Mouse (Mus musculus): ENCODE results near the gene Pcsk6.

Pcsk6 gene

GRCm38 (mm10) chr7:65940988-65941387 is 79.5 kb downstream of the Pcsk6 start:
- DNase-seq (ENCODE audit: low spot score): no peak

- DNase-seq (ENCODE audit: low spot score): no peak
Observed at GRCm38 (mm10) chr7:65945342-65945993, 83.9 kb downstream of the Pcsk6 start.

- DNase-seq (ENCODE audit: low spot score): no peak
Observed at GRCm38 (mm10) chr7:65946397-65946796, 84.9 kb downstream of the Pcsk6 start.

- no peak for DNase-seq (ENCODE audit: low spot score)
Observed at GRCm38 (mm10) chr7:65948891-65949290, 87.4 kb downstream of the Pcsk6 start.

GRCm38 (mm10) chr7:65954583-65954982 is 93.0 kb downstream of the Pcsk6 start:
- DNase-seq (ENCODE audit: low spot score): no peak

- DNase-seq (ENCODE audit: low spot score): peak; percentile 17
Observed at GRCm38 (mm10) chr7:65955304-65956220, 94.0 kb downstream of the Pcsk6 start.

- DNase-seq (ENCODE audit: low spot score): no peak
Observed at GRCm38 (mm10) chr7:65957245-65957644, 95.7 kb downstream of the Pcsk6 start.

GRCm38 (mm10) chr7:65958105-65958504 is 96.6 kb downstream of the Pcsk6 start:
- DNase-seq (ENCODE audit: low spot score): peak; percentile 37

GRCm38 (mm10) chr7:65959221-65959924 is 97.8 kb downstream of the Pcsk6 start:
- no peak for DNase-seq (ENCODE audit: low spot score)

- DNase-seq (ENCODE audit: low spot score): no peak
Observed at GRCm38 (mm10) chr7:65962611-65963010, 101.1 kb downstream of the Pcsk6 start.

- no peak for DNase-seq (ENCODE audit: low spot score)
Observed at GRCm38 (mm10) chr7:65964398-65964797, 102.9 kb downstream of the Pcsk6 start.

GRCm38 (mm10) chr7:65971301-65971700 is 109.8 kb downstream of the Pcsk6 start:
- no peak for DNase-seq (ENCODE audit: low spot score)

GRCm38 (mm10) chr7:65977286-65977685 is 115.8 kb downstream of the Pcsk6 start:
- DNase-seq (ENCODE audit: low spot score): no peak

- no peak for DNase-seq (ENCODE audit: low spot score)
Observed at GRCm38 (mm10) chr7:65977977-65978376, 116.4 kb downstream of the Pcsk6 start.

- DNase-seq (ENCODE audit: low spot score): no peak
Observed at GRCm38 (mm10) chr7:65978996-65979823, 117.7 kb downstream of the Pcsk6 start.

- no peak for DNase-seq (ENCODE audit: low spot score)
Observed at GRCm38 (mm10) chr7:65980000-65980399, 118.5 kb downstream of the Pcsk6 start.

- DNase-seq (ENCODE audit: low spot score): no peak
Observed at GRCm38 (mm10) chr7:65982057-65982456, 120.5 kb downstream of the Pcsk6 start.

- no peak for DNase-seq (ENCODE audit: low spot score)
Observed at GRCm38 (mm10) chr7:65988249-65988648, 126.7 kb downstream of the Pcsk6 start.

- DNase-seq (ENCODE audit: low spot score): no peak
Observed at GRCm38 (mm10) chr7:65988709-65989108, 127.2 kb downstream of the Pcsk6 start.

GRCm38 (mm10) chr7:65992329-65992728 is 130.8 kb downstream of the Pcsk6 start:
- DNase-seq (ENCODE audit: low spot score): no peak

GRCm38 (mm10) chr7:65993410-65993809 is 131.9 kb downstream of the Pcsk6 start:
- peak; percentile 3 for DNase-seq (ENCODE audit: low spot score)
